Mouse (Mus musculus) CD4-positive helper T cell, adult 2 months (primary cell): ENCODE measurements around the gene Gm10643.

ENCODE experiments used
- DNase-seq: peaks from one replicate; pipeline ENCODE4 v3.0.0-alpha.2; 2012; ENCODE audit warnings: low read depth, missing footprints, low spot score

Gm10643 gene

GRCm38 (mm10) chr8:84042066-84042947, 22.6 kb downstream of the Gm10643 start, which contains the start of gene Il27ra:
Gene Il27ra (minus strand): TSS chr8:84042589.
- peak; percentile 91 for DNase-seq

- peak; percentile 81 for DNase-seq
Measured at GRCm38 (mm10) chr8:84039050-84039449, 25.9 kb downstream of the Gm10643 start.

GRCm38 (mm10) chr8:84038015-84038414, 26.9 kb downstream of the Gm10643 start:
- DNase-seq = no peak

DNA sequence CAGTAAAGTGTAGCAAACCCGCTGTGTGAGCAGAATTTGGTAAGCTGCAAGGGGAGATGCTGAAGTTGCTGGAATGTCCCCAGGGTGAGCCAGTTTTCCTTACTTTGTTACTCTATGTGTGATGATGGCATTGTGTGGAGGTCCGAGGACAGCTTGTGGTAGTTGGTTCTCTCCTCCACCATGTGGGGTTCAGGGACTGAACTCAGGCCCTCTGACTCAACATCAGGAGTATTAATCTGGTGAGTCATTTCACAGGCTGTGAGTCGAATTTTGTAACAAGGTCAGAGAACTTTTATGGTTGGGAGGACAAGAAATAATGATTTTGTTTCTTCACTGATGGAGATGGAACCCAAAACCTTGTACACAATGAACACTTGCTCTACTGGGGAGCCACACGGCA, 32.2 kb downstream of the Gm10643 start:
- DNase-seq = no peak

DNA sequence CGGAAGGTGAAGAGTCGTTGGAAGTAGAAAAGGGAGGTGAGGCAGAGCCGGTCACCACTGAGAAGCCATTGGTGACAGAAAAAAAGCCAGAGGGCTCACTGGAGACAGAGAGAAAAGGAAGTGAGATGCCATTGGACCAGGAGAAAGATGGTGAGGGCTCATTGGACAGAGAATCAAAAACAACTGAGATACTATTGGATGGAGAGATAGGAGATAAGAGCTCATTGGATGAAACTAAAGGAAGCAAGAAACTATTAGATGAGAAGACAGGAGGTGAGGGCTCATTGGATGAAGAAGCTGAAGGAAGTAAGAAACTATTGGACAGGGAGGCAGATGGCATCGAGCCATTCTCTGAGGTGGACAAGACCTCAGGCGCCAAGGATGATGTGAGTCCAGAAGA, 35.7 kb downstream of the Gm10643 start:
- DNase-seq = no peak

DNA sequence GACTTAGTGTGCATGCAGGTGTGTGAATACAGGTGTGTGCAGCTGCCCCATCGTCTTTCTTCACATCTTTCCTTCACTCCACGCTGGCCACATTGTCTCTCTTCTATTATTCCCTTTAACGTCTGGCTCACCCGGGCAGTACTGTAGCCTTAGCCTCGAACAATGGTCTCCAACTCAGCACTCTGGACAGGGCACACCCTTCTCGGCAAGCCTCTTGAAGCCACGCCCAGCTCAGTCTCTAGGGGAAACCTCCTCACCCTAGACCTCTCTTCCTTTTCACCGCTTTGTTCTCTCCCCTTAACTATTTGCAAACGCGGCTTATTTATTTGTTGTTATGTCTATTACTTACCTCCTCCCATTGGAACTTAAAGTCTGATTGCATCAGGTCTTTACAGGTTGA, 37.5 kb downstream of the Gm10643 start:
- DNase-seq = peak; percentile 35

GRCm38 (mm10) chr8:84025863-84026262, 39.1 kb downstream of the Gm10643 start:
- DNase-seq = peak; percentile 73

- peak; percentile 55 for DNase-seq
Measured at GRCm38 (mm10) chr8:84024171-84024570, 40.8 kb downstream of the Gm10643 start.

- DNase-seq = no peak
Measured at GRCm38 (mm10) chr8:84023631-84024030, 41.3 kb downstream of the Gm10643 start.

GRCm38 (mm10) chr8:84023085-84023484, 41.9 kb downstream of the Gm10643 start:
- DNase-seq = no peak

GRCm38 (mm10) chr8:84021569-84021968, 43.4 kb downstream of the Gm10643 start:
- no peak for DNase-seq

- no peak for DNase-seq
Measured at GRCm38 (mm10) chr8:84021096-84021495, 43.8 kb downstream of the Gm10643 start, which contains the start of gene Palm3. Gene Palm3 (plus strand): TSS chr8:84021471.

DNA sequence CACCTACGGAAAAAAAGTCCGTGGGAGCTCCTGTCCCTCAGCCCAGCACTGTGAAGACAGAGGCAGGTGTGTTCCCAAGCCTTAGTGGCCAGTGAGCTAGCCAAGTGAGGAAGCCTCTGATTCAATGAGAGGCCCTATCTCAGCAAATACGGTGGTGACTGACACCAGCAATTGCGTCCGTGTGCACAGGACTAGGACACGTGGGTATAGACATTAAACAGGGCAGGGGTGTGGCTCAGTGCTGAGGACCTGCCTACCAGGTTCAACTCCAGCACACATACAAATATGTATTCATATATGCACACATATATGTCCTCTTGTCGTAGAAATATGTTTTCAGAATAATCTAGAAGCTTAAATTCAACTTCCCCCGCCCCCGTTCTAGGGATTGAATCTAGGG, 45.2 kb downstream of the Gm10643 start:
- no peak for DNase-seq

DNA sequence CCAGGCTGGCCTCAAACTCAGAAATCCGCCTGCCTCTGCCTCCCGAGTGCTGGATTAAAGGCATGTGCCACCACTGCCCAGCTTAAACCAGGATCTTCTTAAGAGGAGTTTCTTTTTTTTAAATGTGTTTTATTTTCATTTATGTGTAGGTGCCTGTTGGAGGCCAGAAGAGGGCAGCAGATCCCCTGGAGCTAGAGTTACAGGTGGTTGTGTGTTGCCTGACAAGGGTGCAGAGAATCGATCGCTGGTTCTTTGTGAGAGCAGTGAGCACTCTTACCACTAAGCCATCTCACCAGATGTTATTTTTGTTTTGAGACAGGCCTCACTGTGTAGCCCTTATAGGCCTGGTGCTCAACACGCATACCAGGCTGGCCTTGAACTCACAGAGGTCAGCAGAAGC, 49.1 kb downstream of the Gm10643 start:
- DNase-seq = no peak
